Mouse (Mus musculus) urinary bladder, postnatal 4 days (tissue): ENCODE results near the gene Gm20388.

ENCODE experiments used
- DNase-seq, 2 experiments: peaks; one replicate each; pipeline ENCODE4 v3.0.0; 2021 to 2022; ENCODE audit warnings: low spot score in 2 of 2

The Gm20388 gene

DNA sequence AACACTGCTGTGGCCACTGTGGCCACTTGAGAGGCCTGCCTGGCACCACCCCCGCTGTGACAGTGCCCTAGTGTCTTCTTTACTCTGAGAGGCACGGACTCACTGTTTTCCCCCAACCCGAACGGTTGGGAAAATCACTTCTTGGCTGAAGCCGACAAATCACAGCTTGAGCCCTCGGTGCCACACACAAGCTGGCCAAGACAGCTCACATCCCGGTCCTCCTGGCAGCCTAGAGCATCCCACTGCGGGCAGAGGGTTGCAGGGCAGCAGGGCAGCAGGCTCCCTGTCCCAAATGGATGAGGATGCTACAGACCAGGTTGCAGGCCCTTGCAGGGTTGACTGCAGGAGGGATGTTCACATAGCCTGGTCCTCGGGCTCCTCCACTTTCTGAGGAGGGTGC, 1838.9 kb downstream of the Gm20388 start:
- no peak for DNase-seq

DNA sequence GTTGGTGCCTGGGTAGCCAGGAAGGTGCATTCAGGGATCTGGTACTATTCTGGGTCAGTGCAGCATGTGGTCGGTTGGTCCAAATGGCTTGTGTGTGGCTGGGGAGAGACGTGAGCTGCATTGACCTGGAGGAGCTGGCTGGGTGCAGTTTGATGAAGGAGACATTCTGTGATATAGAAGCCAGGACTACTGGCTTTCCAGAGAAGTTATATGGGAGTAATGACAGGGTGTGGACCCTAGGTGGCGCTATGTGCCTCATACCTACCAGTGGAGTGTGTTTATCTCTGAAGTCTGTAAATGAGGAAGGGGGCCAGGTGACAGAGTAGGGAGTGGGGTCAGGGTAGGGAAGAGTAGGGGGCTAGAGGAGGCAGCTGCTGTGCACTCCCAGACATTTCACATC, 1839.9 kb downstream of the Gm20388 start:
- DNase-seq, result no peak

DNA sequence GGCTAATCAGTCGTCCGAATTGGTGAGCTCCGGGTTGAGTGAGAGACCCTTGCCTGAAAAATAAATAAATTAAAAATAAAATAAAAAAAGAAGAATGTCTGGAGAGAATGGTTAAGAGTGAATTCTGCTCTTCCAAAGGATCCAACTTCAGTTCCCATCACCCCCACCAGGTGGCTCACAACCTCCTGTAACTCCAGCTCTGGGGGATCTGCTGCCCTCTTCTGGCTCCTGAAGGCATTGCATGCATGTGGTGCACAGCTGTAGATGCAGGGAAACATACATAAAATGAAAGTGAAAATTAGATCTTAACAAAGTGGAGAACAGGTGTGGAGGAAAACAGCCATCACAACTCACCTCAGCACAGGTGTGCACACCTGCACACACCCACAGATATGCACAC, 1840.8 kb downstream of the Gm20388 start:
- peak; percentile 31 to 72 for DNase-seq

DNA sequence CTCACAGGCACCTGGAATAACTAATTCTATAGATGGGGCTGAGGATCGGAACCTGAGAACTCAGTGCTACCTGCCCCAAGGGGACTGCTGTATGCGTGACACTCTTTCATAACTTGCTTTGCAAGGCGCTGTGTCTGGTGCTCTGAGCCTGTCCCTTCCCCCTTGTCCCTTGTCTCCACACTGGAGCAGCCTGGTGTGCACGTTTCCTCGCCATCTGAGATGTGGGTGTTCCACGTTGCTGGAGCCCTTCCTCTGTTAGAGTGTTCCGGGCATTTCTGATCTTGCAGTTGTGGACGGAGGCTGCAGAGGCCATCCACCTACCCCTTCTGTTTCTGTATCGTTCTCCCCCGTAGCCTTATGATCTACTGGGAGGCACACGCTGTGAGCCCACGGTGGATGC, 1847.8 kb downstream of the Gm20388 start:
- DNase-seq, result no peak

DNA sequence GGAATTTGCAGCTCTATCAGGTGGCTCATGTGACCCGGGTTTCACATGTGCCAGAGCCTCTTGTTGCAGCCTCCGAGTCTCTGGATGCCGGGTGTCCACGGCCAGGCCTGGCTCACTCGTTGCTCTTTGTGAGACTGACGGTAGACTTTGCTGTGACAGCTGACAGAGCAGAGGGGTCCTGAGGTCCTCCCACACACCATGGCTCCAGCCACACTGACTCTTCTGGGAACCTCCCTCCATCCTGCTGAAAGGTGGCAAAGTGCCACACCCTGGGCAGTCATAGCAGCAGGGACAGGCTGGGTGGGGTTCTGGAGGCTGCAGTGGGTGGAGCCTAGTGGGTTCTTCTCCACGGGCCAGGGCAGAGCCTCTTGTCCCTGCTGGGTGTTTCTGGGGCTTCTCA, 1849.8 kb downstream of the Gm20388 start:
- no peak for DNase-seq

DNA sequence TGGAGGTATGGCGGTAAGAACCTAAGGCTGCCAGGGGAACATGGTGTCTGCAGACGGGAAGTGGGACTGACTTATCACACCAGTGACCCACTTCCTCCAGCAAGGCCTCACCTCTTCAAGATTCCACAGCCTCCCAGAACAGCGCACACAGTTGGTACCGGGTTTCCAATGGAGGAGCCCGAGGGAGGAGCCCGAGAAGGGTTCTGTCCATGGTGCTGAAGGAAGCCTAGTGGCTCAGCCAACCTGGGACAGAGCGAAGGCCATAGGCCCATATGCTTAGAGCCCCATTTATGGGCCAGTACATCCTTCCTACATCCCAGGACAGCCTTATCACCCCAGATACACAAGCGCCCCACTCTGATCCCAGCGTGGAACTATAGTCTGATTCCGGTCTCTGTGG, 1850.8 kb downstream of the Gm20388 start:
- no peak for DNase-seq

DNA sequence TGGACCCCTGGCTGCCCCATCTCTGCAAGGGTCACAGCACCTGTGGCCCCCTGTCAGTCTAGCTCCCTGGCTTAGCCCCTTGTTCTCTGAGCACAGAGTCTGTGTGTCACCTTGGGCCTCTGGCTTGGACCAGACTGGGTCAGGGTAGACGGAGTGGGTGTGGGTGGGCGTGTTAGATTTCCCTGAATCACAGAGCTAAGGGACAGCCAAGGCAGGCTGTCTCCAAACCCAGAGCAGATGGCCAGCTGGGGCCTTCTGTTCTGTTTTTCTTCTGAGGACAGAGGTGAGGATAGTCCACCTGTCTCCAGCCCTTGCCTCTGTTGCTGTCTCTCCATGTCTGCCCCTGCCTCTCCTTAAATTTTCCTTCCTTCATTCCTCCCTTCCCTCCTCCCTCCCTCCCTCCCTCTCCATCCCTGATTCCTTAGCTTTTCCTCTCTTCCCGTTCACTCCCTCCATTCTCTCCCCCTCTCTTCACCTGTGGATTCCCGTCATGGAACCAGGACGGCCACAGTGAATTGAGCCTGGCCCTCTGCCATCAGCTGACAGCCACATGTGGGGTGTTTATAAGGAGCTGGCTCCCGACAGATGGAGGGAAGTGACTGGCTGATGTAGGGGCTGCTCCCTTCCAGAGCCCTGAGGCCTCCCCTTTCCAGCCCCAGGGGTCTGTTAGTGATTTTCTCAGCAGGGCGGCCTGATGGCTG, 1852.5 kb downstream of the Gm20388 start:
- DNase-seq, result no peak

DNA sequence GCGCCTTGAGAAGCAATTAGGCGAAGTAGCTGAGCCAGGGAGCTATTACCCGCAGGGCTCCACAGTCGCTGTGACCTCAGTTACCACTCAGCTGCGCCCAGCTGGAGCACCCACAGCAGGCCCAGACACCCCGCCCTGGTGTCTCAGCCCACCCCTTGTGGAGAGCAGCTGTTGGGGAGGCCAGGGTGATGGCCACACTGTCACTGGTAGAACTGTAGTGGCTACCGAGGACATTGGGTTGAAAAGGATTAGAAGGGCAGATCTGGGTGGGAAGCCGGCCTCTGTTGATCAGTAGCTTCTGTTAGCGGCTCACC, 1853.0 kb downstream of the Gm20388 start:
- no peak for DNase-seq

DNA sequence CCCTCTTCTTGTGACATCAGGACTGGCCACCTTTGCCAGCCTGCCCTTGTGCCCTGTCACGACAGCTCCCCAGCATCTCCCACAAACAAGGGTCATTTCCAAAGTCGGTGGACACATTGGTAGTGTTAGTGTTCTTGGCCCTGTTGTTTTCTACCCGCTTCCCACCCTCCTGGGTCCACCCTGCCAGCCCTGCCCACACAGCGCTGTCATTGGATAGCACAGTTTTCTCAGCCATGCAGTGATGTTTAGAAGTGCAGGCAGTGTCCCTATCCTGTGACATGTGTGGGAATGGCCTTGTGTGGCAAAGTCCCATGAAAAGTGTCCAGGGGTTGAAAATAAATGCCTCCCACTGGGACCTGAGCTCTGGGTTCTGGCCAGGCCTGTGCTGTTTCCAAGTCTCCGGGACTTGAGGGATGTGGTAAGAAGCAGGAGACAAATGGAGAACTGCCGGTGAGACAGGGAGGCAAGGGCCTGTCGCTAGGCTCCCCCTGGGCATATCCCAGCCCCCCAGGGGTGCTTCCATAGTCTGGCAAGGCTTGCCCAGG, 1855.0 kb downstream of the Gm20388 start:
- DNase-seq, result no peak

DNA sequence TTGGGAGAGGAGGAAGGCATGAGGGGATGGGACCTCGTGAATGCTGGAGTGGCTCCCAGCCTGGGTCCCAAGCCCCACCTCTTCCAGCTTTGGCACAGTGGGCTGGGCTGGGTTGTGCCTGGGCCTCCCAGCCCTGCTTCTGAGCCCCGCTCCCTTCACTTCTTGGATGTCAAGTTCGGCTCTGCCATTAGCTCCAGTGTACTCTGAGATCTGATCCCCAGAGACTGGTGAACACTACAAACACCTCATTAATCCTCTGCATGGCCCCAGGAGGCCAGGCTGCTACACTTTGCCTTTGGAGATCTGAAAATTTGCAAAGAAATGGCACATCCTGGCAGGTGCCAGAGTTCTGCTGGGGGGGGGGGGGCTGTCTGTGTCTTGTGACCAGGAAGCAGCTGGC, 1858.5 kb downstream of the Gm20388 start:
- DNase-seq, result no peak

DNA sequence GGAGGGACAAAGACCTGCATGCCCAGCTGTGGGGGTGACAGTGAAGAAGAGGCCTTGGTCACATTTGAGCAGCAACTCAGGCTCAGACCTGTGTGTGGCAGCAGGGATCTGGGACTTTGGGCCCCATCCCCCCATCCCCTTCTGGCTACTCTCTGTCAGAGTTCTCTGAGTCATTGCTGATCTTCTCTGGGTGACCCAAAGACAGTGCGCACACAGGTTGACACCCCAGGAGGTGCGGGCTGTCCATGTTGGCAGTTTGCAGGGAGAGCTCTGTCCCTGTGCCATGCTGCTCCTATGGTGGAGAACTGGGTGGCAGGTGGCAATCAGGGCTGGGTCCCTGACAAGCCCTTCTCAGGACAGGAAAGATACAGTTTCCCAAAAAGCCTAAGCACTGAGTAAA, 1859.0 kb downstream of the Gm20388 start:
- no peak for DNase-seq

DNA sequence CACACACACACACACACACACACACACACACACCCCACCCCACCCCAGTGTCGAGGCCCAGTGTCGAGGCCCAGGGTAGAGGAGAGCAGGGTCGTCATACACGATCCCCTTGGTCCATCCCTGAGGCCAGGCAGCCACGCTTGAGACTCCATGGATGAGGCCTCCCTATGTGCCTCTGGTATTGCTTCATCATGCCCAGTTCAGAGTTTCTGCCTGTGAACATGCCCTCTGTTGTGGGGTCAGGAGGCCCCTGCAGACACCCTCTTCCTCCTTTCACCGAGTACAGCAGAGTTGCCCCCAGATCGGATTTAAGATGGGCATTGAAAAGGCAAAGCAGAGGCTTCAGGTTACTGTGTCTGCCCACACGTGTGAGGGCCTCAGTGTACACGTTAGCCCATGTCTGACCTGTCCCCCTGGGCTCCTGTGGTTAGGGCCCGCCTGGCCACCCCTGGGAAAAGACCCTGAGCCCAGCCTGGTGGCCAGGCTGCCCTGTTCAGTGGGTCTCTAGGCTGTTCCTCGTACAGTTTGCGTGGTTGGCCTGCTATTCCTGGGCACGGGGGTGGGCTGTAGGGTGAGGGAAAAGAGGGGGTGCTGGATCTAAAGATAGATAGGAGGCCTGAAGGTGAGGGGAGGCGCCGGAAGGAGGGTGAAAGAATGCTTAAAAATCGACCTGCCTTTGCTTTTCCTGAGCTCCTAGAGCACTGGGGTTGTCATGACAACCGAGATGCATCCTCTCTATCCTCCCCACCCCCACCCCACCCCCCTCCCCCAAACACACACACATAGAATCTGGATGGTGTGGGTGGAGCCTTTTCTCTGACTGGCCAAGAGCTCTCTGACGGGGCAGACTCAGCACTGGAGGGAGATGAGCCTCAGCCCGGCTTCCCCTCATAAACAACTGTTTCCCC, 1860.5 kb downstream of the Gm20388 start:
- no peak for DNase-seq

DNA sequence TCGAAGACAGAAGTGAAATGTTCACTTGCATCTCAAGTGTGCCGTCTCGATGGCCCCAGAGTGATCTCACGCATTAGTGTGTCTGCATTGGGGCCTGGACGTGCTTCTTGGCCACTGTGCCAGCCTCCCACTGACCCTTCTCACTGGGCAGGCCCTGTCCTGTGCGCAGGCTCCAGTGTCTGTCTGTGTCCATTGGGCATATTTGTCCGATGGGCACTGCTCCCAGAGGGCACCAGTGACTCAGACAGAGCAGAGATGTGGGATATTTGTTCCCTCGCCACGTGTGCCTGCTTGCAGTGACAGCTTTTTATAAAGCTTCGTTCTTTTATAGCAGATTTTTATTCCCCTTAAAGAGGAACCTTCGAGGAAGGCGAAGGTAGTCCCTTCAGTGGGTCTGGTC, 1863.2 kb downstream of the Gm20388 start:
- DNase-seq, result no peak

DNA sequence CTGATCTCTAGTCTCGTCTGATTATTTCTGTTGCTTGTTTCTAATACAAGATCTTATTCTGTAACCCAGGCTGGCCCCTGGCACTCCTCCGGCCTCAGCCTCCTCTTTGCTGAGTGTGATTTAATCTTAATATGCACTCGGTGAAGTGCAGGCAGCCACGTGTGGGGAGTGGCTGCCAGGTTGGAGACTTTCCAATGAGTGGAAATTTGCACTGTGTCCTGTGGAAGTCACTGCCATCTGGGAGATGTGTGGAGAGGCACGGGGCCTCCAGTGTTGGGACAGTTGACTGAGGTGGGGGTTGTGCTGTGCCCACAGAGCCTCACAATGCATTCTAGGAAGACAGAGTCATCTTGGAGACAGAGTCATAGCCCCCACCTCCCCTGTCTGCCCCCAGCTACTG, 1871.9 kb downstream of the Gm20388 start:
- no peak for DNase-seq

DNA sequence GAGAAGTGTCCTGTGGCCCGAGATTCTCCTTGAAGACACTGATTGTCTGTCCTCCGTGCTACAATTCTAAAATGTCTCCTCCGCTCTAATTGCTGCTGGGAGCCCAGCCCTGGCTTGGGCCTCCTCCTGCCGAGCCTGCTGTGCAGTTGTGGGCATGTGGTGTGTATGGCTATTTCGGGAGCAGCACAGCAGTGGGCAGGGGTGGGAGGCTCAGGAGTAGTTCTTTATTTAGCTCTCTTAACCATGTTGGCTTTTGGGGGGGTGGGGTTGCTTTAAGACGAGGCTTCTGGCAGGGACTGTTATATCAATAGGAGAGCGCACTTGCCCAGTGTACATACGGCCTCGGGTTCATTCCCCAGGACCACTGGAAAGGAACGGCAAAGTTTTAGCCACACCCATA, 1875.9 kb downstream of the Gm20388 start:
- no peak for DNase-seq

DNA sequence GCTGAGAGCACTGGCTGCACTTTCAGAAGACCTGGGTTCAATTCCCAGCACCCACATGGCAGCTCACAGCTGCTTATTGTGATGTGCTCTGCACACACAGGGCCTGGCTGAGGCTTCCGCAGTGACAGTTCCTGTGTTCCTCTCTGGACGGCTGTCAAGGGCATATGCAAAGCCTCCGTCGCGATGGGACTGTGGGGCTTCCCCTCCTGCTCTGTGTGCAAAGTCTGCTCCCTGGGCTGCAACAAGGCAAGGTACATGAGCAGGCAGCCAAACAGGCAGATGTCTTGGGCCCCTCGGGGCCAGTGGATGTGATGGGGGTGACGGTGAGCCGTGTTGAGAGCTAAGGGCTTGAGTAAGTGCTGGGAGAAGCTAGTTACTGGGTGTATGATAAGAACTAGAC, 1878.1 kb downstream of the Gm20388 start:
- DNase-seq, result no peak

DNA sequence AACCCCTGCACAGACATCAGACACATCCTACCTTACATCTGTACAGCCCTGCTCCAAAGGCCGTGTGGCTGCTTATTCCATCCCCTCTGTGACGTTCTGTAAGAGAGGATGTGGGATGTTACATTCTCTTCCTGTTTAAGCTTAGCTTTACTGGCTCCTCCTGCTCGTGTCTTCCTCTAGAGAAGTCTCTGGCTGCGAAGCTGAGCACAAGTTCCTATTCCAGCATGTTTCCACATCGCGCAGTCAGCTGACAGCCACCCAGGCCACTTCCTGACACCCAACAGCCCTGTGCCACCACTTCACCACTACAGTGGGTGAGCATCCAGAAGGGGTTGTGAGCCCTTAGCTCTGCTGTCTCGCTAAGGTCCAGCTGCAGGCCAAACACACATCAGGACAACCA, 1881.5 kb downstream of the Gm20388 start:
- no peak for DNase-seq

DNA sequence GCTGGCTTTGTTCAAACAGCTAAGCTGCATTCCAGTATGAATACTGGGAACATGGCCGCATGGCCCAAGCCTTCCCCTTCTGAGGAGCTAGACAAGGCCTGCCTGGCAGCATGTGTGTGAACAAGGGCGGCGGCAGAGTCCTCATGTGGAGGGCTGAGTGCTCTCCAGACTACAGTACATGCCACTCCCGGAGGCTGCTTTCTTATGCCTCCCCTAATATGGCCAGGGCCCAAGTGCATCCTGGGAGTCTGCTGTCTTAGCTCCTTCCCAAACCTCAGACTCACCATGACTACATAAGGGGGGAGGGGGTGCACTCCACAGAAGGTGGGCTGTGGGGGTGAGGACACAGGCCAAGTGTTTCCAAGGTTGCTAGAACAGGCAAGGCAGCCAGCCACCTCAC, 1882.0 kb downstream of the Gm20388 start:
- no peak for DNase-seq

DNA sequence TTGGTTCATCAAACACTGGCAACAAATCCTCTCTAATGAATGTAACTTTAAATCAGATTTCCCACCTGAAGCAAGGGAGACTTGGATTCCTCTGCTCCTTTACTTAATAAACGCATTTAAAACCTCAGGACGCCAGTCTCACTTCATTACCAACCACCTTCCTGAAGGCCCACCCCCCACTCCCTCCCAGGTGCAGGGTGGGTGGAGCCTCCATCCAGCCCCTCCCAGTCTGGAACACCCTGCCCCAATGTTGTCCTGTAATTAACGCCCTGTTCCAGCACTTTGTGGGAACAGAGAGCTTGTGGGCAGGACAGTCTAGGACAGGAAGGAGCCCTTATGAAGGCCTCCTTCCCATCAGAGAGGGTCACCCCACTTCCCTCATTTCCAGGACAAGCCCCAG, 1883.5 kb downstream of the Gm20388 start:
- no peak for DNase-seq

DNA sequence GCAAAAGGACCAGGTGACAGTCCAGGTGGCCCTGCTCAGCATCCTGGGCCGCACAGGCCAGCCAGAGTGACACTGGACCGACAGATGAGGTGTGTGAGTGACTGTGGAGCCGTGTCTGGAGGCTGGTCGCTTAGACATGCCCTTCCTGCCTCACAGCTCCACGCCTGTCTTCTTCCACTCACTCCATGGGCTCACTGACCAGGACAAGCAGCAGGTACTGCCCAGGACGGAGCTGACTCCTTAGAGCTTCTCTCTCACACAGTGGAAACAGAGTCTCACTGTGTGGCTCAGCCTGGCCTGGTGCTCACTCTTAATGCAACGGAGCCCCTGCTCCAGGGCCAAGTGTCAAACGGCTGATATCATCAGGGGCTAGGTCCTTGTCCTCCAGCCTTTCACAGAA, 1884.8 kb downstream of the Gm20388 start:
- DNase-seq, result no peak

DNA sequence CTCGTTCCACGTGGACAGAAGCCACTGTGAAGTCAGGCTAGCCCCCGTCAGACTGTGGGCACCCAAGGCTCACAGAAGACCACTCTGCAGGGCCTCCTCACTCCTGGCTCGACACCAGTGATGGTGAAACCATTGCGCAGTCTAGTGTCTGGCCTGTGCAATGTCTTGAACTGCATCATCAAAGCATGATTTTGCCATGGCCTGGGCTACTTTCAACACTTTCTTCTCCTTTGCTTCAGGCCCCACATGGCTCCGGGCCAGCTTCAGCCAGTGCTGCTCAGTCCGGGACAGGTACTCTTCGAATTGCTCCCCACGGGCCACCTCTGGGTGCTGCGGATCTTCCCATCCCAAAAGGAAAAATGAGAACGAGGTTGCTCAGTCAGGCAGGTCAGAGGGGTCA, 1885.8 kb downstream of the Gm20388 start:
- no peak for DNase-seq

DNA sequence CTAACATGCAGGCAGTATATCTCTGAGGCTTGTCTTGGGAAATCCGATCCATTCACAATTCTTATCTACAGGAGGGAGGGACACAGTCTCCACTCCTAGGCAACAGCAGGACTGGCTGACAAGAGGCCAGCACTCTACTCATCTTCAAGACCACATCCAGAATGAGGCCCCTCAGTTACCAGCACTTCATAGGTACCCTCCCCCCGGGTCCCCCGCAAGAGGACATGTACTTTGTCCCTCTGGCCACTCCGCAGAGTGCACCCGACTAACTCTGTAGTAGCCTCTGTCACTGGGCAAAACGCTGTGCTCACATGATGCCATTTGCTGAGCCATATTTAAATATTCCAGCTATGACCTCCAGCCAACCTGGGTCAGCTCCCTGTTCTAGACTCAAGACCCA, 1887.8 kb downstream of the Gm20388 start:
- DNase-seq, result no peak

DNA sequence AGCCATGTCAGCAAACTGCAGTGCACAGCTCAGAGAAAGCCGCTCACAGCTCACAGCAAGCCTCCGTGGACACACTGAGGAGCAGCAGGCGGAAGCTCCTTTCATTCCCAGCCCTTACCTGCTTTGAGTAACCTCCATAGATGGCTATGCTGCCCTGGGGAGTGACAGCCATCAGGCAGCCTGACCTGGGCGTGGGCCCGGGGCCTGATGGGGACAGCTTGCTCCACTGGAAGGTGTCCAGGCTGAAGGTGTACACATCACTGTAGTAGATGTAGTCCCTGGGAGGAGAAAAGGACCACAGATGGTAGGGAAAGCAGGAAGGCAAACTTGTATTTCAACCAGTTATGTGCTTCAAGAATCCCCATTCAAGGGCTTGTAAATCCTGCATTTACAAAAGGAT, 1894.2 kb downstream of the Gm20388 start:
- DNase-seq, result no peak
